18 mouse cellular contexts compared by ENCODE assay signal in the genomic region with DNA sequence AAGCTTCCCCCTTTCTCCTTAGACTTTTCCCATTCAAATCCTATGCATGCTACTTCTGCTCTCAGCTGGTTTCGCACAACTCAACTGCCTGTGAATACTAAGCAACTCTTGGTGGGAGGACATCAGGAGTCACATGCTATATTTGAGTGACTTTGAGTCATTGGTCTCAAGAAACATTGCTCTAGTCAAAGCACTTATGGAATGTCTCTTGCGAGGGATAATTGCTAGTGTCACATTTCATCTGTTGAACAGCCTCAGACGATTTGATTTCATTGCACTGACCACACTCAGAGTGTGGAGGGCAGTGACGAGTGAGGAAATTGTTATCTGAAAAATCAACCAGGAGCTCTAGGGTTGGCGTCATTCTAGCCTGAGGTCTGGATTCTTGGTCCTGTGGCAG. TPM values are rescaled to one million over a fixed set of nuclear protein-coding genes. Genes with fewer than 3 reads are reported as not detected.
DNase-seq lines count a peak whose midpoint lies in the region; ATAC-seq and TF ChIP-seq lines count a peak whose summit lies in the region.
"Had no signal": no experiment of that assay in that cellular context is flagged by ENCODE, and none has a peak within 500 bp of the region (broad histone marks: within the 10 kb centered on the region; RNA-seq: fewer than 3 reads in every experiment).

No protein-coding gene starts in this region.

- DNase-seq in 3134 (ENCODE audit: extremely low read depth, insufficient read length, low spot score), result peak; percentile 50
- DNase-seq in 3T3-L1 (ENCODE audit: low read depth, low spot score), result peak; percentile 89
- DNase-seq in brain, adult 2 months (ENCODE audit: low read depth, low spot score), result peak; percentile 19
- no peak for DNase-seq in limb, embryonic 14.5 days (ENCODE audit: low spot score)
- no peak for DNase-seq in right cerebral cortex, postnatal 10 days (ENCODE audit: low spot score in 2 of 2)
- no peak for DNase-seq in left cerebral cortex, postnatal 25 days (ENCODE audit: low spot score in 2 of 2)
- no peak for DNase-seq in retina, postnatal 1 day
- DNase-seq: adrenal gland, adult 8-10 months; cerebellum, adult 9-10 months; liver, embryonic 13.5 days; right cerebral cortex, postnatal 4 days; thymus, adult 2 months had no signal

- H3K36me3 ChIP-seq in limb, embryonic 14.5 days (ENCODE audit: control insufficient read depth, insufficient read depth, low read length), result no peaks in the 10 kb centered on the region
- H3K36me3 ChIP-seq: embryonic facial prominence, embryonic 13.5 days; heart, embryonic 15.5 days; hindbrain, embryonic 12.5 days; intestine, embryonic 15.5 days; liver, embryonic 13.5 days; midbrain, embryonic 12.5 days had no signal

- TF ChIP-seq POLR2A in limb, embryonic 14.5 days (IDR thresholded peaks at IDR 0.05; ENCODE audit: borderline replicate concordance, extremely low read depth, insufficient read depth, insufficient read length), result no peak

- no peaks in the 10 kb centered on the region for H3K9me3 ChIP-seq in limb, embryonic 14.5 days (ENCODE audit: control insufficient read depth, low read length)
- H3K9me3 ChIP-seq: embryonic facial prominence, embryonic 13.5 days; forebrain, embryonic 13.5 days; heart, embryonic 15.5 days; hindbrain, embryonic 12.5 days; intestine, embryonic 15.5 days; liver, embryonic 13.5 days; midbrain, embryonic 12.5 days had no signal

- H3K9ac ChIP-seq in limb, embryonic 14.5 days (ENCODE audit: low read depth, low read length, severe bottlenecking), result no peak overlapping the region
- H3K9ac ChIP-seq: embryonic facial prominence, embryonic 13.5 days; forebrain, embryonic 13.5 days; heart, embryonic 15.5 days; hindbrain, embryonic 12.5 days; intestine, embryonic 15.5 days; liver, embryonic 13.5 days; midbrain, embryonic 12.5 days had no signal

- peak; percentile 57; the same call in 1 of the 2 replicates for ATAC-seq in limb, embryonic 14.5 days (ENCODE audit: low FRiP score, low read depth)
- ATAC-seq: forebrain, embryonic 13.5 days; intestine, embryonic 15.5 days had no signal

- H3K4me3 ChIP-seq in limb, embryonic 14.5 days (replicated peaks; ENCODE audit: low read length), result no peak overlapping the region
- H3K4me3 ChIP-seq: embryonic facial prominence, embryonic 13.5 days; forebrain, embryonic 13.5 days; heart, embryonic 15.5 days; hindbrain, embryonic 12.5 days; intestine, embryonic 15.5 days; liver, embryonic 13.5 days; midbrain, embryonic 12.5 days had no signal

- H3K27ac ChIP-seq in limb, embryonic 14.5 days (replicated peaks; ENCODE audit: low read depth, low read length), result no peak overlapping the region
- H3K27ac ChIP-seq: embryonic facial prominence, embryonic 13.5 days; forebrain, embryonic 13.5 days; heart, embryonic 15.5 days; hindbrain, embryonic 12.5 days; intestine, embryonic 15.5 days; liver, embryonic 13.5 days; midbrain, embryonic 12.5 days had no signal

- H3K4me1 ChIP-seq in limb, embryonic 14.5 days (ENCODE audit: control insufficient read depth, insufficient read depth, low read length), result no peaks in the 10 kb centered on the region
- H3K4me1 ChIP-seq: midbrain, embryonic 12.5 days had no signal

- intact Hi-C loops in left cerebral cortex, postnatal 25 days (cut with DNase I), result no loop called here

- H3K4me2 ChIP-seq in limb, embryonic 14.5 days (replicated peaks; ENCODE audit: low read depth, low read length, severe bottlenecking), result no peak overlapping the region
- H3K4me2 ChIP-seq: embryonic facial prominence, embryonic 13.5 days; forebrain, embryonic 13.5 days; heart, embryonic 15.5 days; hindbrain, embryonic 12.5 days; intestine, embryonic 15.5 days; liver, embryonic 13.5 days; midbrain, embryonic 12.5 days had no signal

- 38% methylated on average over 5 of the region's 5 CpGs for WGBS in limb, embryonic 14.5 days

- H3K27me3 ChIP-seq in limb, embryonic 14.5 days (ENCODE audit: control insufficient read depth, insufficient read depth, low read length), result no peaks in the 10 kb centered on the region
- H3K27me3 ChIP-seq: embryonic facial prominence, embryonic 13.5 days; forebrain, embryonic 13.5 days; heart, embryonic 15.5 days; hindbrain, embryonic 12.5 days; intestine, embryonic 15.5 days; liver, embryonic 13.5 days; midbrain, embryonic 12.5 days had no signal

RNA-seq across cellular contexts. Expression of a gene that starts 7.1 kb away (rescaled TPM):
- polyA plus RNA-seq in limb, embryonic 14.5 days (2012; rRNA removed), result 29.1 and 29.8 TPM in 2 replicates
- 28.1 and 28.8 TPM in 2 replicates for polyA plus RNA-seq in limb, embryonic 14.5 days (2014; fragmentation: Nextera tagmentation; extraction: Ambion mirVana)
- total RNA-seq in left cerebral cortex, postnatal 25 days (2021), result 10 to 100 TPM; 25.1 to 26.4 TPM

RNA-seq across cellular contexts. Expression of a gene that starts 53.7 kb away (rescaled TPM):
- 18.0 and 20.5 TPM in 2 replicates for polyA plus RNA-seq in limb, embryonic 14.5 days (2012; rRNA removed)
- 14.1 and 17.4 TPM in 2 replicates for polyA plus RNA-seq in limb, embryonic 14.5 days (2014; fragmentation: Nextera tagmentation; extraction: Ambion mirVana)
- total RNA-seq in left cerebral cortex, postnatal 25 days (2021), result 10 to 100 TPM; 12.6 to 13.6 TPM

Comparison
In these comparisons a context has a peak if more than half of its experiments do, and no peak if none do; other contexts are left out.
1. DNase-seq: peak in 3134 (single experiment), 3T3-L1 (single experiment) and brain, adult 2 months (single experiment); none in limb, embryonic 14.5 days (single experiment), right cerebral cortex, postnatal 10 days (0 of 2), left cerebral cortex, postnatal 25 days (0 of 2) and retina, postnatal 1 day (single experiment).